Comparison of ENCODE assay signal across 20 mouse cellular contexts in the genomic region with DNA sequence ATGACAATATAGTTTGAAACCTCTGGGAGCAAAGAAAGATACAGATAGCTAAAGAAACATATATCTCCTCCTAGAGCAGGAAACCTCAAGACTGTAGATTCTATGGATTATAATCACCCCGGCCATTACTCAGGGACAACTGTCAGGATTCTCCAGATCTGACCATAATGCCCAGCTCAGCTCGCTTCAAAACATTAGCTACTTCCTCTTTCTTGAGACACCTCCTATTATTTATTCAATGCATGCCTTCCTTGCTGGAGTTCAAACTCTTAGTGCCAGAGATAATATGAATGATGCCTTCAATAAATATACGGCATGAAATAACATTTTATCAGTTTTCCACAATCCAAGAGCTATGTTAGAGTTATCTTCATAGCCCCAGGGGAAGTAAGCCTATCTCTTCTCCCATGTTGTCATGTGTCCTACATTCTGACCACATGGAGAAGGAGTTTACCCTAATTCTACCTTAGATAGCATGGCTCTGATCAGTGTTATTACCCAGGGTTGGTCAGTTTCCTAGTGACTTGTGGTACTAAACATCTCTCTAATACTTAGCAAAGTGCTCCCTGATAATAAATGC.
"Had no signal": no experiment of that assay in that cellular context is flagged by ENCODE, and none has a peak within 500 bp of the region (broad histone marks: within the 10 kb centered on the region; RNA-seq: fewer than 3 reads in every experiment).

No protein-coding gene starts in this region.

- H3K4me3 ChIP-seq: intestine, embryonic 15.5 days; kidney, embryonic 15.5 days; limb, embryonic 12.5 days; limb, embryonic 15.5 days; midbrain, embryonic 12.5 days; midbrain, embryonic 15.5 days; neural tube, embryonic 12.5 days; neural tube, embryonic 15.5 days; stomach, embryonic 15.5 days had no signal

- DNase-seq: kidney, adult 11 months; kidney, adult 8-10 months; kidney, postnatal 10 days; kidney, postnatal 4 days; left cerebral cortex, postnatal 4 days; lung, embryonic 14.5 days; retina, postnatal 1 day; right cerebral cortex, postnatal 25 days; spleen, adult 18-20 months; thymus, postnatal 4 days had no signal

- H3K27ac ChIP-seq: intestine, embryonic 15.5 days; kidney, embryonic 15.5 days; limb, embryonic 12.5 days; limb, embryonic 15.5 days; midbrain, embryonic 12.5 days; midbrain, embryonic 15.5 days; neural tube, embryonic 12.5 days; neural tube, embryonic 15.5 days; stomach, embryonic 15.5 days had no signal

- H3K27me3 ChIP-seq: intestine, embryonic 15.5 days; kidney, embryonic 15.5 days; limb, embryonic 12.5 days; limb, embryonic 15.5 days; midbrain, embryonic 12.5 days; midbrain, embryonic 15.5 days; neural tube, embryonic 12.5 days; neural tube, embryonic 15.5 days; stomach, embryonic 15.5 days had no signal

- ATAC-seq: intestine, embryonic 15.5 days; lung, postnatal 0 days; midbrain, embryonic 15.5 days had no signal

- H3K4me2 ChIP-seq: intestine, embryonic 15.5 days; kidney, embryonic 15.5 days; limb, embryonic 12.5 days; limb, embryonic 15.5 days; lung, embryonic 14.5 days; midbrain, embryonic 12.5 days; midbrain, embryonic 15.5 days; neural tube, embryonic 12.5 days; neural tube, embryonic 15.5 days; stomach, embryonic 15.5 days had no signal

- H3K9ac ChIP-seq: intestine, embryonic 15.5 days; kidney, embryonic 15.5 days; limb, embryonic 12.5 days; limb, embryonic 15.5 days; lung, embryonic 14.5 days; midbrain, embryonic 12.5 days; midbrain, embryonic 15.5 days; neural tube, embryonic 12.5 days; neural tube, embryonic 15.5 days; stomach, embryonic 15.5 days had no signal

- H3K9me3 ChIP-seq: intestine, embryonic 15.5 days; kidney, embryonic 15.5 days; limb, embryonic 12.5 days; limb, embryonic 15.5 days; midbrain, embryonic 12.5 days; midbrain, embryonic 15.5 days; neural tube, embryonic 12.5 days; neural tube, embryonic 15.5 days; stomach, embryonic 15.5 days had no signal

- H3K36me3 ChIP-seq: intestine, embryonic 15.5 days; kidney, embryonic 15.5 days; limb, embryonic 12.5 days; limb, embryonic 15.5 days; midbrain, embryonic 12.5 days; midbrain, embryonic 15.5 days; neural tube, embryonic 12.5 days; neural tube, embryonic 15.5 days; stomach, embryonic 15.5 days had no signal

- H3K4me1 ChIP-seq: kidney, embryonic 15.5 days; limb, embryonic 12.5 days; limb, embryonic 15.5 days; midbrain, embryonic 12.5 days; neural tube, embryonic 12.5 days; stomach, embryonic 15.5 days had no signal
